Mouse (Mus musculus) lung, adult 2 months (tissue): Measurements from ENCODE around the gene Flna.
A peak's percentile ranks its signal among the peaks of the same experiment; 100 is the strongest.

Source experiments
- CTCF ChIP-seq: fragments of 200-500 bp; IDR thresholded peaks from 2 replicates; pipeline ENCODE4 v1.5.1; 2011; ENCODE audit warnings: mild to moderate bottlenecking, low read length, control low read depth; ENCODE audit not compliant: insufficient read depth
- POLR2A ChIP-seq: fragments of 200-500 bp; IDR thresholded peaks from 2 replicates; pipeline ENCODE4 v1.6.1; 2011; ENCODE audit warnings: low read depth, mild to moderate bottlenecking, control low read depth, low read length, borderline replicate concordance; ENCODE audit errors: extremely low read depth

- TF ChIP-seq CTCF: no peak
- TF ChIP-seq POLR2A: peak; percentile 56; the same call in 1 of the 2 replicates
Measured at GRCm38 (mm10) chrX:74249615-74250014, at the start of gene Flna.
